Mouse (Mus musculus) limb, embryonic 11.5 days (tissue): ENCODE measurements around the gene Ttc7. TPM values are rescaled to one million over a fixed set of nuclear protein-coding genes. Genes with fewer than 3 reads are reported as not detected.

Experiments used
- ATAC-seq: fragments of 200-750 bp; cut with Nextera tagmentation; 2 replicates; pipeline ENCODE4 v1.8.0; 2017; ENCODE audit warnings: low read depth; ENCODE audit not compliant: insufficient number of reproducible peaks, low FRiP score, low TSS enrichment
- DNase-seq: peaks from one replicate; pipeline ENCODE4 v3.0.0-alpha.2; 2015; ENCODE audit warnings: low spot score
- H3K27ac ChIP-seq: fragments of 300-500 bp; sonication (generic); replicated peaks from 2 replicates; pipeline ENCODE4 v1.5.1; 2014; ENCODE audit warnings: low read depth, mild to moderate bottlenecking, low read length
- H3K27me3 ChIP-seq: fragments of 300-500 bp; sonication (generic); 2 replicates; pipeline ENCODE4 v1.6.1; 2014; ENCODE audit warnings: mild to moderate bottlenecking, low read length, mixed read lengths; ENCODE audit not compliant: control insufficient read depth, insufficient read depth
- H3K36me3 ChIP-seq: fragments of 300-500 bp; sonication (generic); 2 replicates; pipeline ENCODE4 v1.6.1; 2014; ENCODE audit warnings: mild to moderate bottlenecking, low read length, moderate library complexity, mixed read lengths; ENCODE audit not compliant: control insufficient read depth, insufficient read depth
- H3K4me1 ChIP-seq: fragments of 300-500 bp; sonication (generic); 2 replicates; pipeline ENCODE4 v1.6.1; 2014; ENCODE audit warnings: low read length, mixed read lengths; ENCODE audit not compliant: control insufficient read depth, insufficient read depth
- H3K4me2 ChIP-seq: fragments of 300-500 bp; sonication (generic); 2 replicates; pipeline ENCODE4 v1.6.1; 2014; ENCODE audit warnings: low read depth, mild to moderate bottlenecking, moderate library complexity; ENCODE audit not compliant: severe bottlenecking
- H3K4me3 ChIP-seq: fragments of 300-500 bp; sonication (generic); 2 replicates; pipeline ENCODE4 v1.5.1; 2014; ENCODE audit warnings: low read depth, low read length
- H3K9ac ChIP-seq: fragments of 300-500 bp; sonication (generic); 2 replicates; pipeline ENCODE4 v1.6.1; 2014; ENCODE audit warnings: mild to moderate bottlenecking, low read length
- H3K9me3 ChIP-seq: fragments of 300-500 bp; sonication (generic); 2 replicates; pipeline ENCODE4 v1.6.1; 2016; ENCODE audit warnings: low read length; ENCODE audit not compliant: control insufficient read depth
- WGBS: fragments of 180-500 bp; shearing (Covaris S2); extraction: QIAGEN DNeasy Blood & Tissue Kit; methylation state at CpG from one replicate; pipeline ENCODE4 v1.1.7; 2014; 5-methylcytosine and 5-hydroxymethylcytosine counted together
- polyA plus RNA-seq: library from polyadenylated mRNA; unstranded; fragments of >200 nt; fragmentation: Nextera tagmentation; extraction: Ambion mirVana; gene quantifications from 2 replicates; pipeline ENCODE4 v1.2.1, GENCODE M21; 2014

Ttc7 gene
- polyA plus RNA-seq, 1 experiment from 2014 or later, result 1.8 TPM

DNA sequence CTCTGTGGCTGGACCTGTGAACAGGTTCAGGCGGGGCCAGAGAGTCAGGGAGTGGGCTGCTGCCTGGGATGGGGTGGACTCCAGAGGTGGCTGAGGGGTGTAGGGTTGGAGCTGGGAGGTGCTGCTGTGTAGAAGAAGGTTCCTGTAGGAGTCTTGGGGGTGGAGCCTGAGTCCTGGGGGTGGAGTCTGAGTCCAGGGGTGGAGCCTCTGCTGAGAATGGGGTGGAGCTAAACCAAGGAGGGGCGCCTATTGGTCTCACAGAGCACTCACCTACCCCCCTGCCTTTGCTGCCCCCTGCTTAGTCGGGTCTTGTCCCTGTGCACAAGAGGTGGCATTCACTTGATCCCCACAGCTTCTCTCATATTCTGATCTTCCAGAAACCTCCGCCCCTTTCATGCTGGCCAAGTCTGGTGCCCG is 31.9 kb downstream of the Ttc7 start:
- no peak for DNase-seq
- peak; percentile 19; the same call in 1 of the 2 replicates for ATAC-seq
- H3K4me1 ChIP-seq, result peaks cover 8% of the 10 kb centered on the region
- no peak overlapping the region for H3K4me3 ChIP-seq
- no peaks in the 10 kb centered on the region for H3K27me3 ChIP-seq
- no peak overlapping the region for H3K4me2 ChIP-seq
- H3K9me3 ChIP-seq, result no peaks in the 10 kb centered on the region
- 59% methylated on average over 3 of the region's 5 CpGs for WGBS
- no peak overlapping the region for H3K9ac ChIP-seq
- no peak overlapping the region for H3K27ac ChIP-seq
- H3K36me3 ChIP-seq, result no peaks in the 10 kb centered on the region

- DNase-seq, result peak; percentile 96
- Histone ChIP-seq H3K4me1 (peaks cover 8% of the 10 kb centered on the region), H3K9ac (no peak overlapping the region), H3K9me3 (no peaks in the 10 kb centered on the region), H3K4me3 (no peak overlapping the region), H3K36me3 (no peaks in the 10 kb centered on the region), H3K27ac (no peak overlapping the region), H3K27me3 (no peaks in the 10 kb centered on the region), H3K4me2 (no peak overlapping the region)
- peak; percentile 32; the same call in 1 of the 2 replicates for ATAC-seq
- WGBS, result 14% methylated on average over 9 of the region's 9 CpGs
These were observed 32.4 kb downstream of the Ttc7 start for GRCm38 (mm10) chr17:87315021-87315531.

DNA sequence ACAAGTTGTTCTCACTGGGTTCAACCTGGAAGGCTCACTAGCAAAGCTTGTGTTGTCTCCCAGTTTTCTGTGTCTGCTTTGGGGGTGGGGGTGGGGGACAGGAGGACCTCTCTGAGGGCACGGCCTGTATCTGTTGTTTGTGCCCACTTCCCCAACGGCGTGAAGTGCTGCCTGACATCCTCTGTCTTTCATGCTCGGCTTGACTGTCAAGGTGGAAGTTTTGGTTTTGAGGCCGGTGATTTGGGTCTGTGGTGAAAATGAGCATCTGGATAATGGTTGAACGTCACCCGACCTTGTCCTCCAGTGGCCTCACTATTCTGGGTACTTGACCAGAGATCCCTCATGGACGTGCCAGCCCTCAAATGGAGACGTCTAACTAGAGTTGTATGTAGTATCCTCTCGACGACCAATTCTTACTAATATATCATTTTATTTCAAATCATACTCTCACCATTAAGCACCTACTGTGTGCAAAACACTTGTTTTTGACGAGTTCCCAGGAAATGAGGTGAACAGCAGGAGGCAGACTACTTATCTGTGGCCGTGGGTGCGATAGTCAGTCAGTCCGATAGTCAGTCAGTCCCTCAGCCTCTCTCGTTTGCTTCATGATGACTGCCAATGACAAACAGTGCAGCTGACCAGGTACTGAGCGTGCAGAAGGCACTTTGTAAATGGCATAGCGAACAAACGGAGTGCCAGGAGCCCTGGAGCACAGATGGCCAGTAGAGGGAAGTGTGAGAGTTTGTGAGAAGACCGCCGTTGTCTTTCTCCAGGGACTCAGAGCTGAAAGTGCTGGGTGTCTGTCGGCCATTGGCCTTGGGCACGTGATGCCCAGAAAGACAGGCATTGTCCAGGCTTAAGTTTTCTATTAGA is 33.4 kb downstream of the Ttc7 start:
- Histone ChIP-seq H3K27ac (no peak overlapping the region), H3K9me3 (no peaks in the 10 kb centered on the region), H3K9ac (no peak overlapping the region), H3K4me1 (peaks cover 8% of the 10 kb centered on the region), H3K4me3 (no peak overlapping the region), H3K4me2 (no peak overlapping the region), H3K36me3 (no peaks in the 10 kb centered on the region), H3K27me3 (no peaks in the 10 kb centered on the region)
- 80% methylated on average over 23 of the region's 23 CpGs for WGBS
- ATAC-seq (no peak), DNase-seq (no peak)

DNA sequence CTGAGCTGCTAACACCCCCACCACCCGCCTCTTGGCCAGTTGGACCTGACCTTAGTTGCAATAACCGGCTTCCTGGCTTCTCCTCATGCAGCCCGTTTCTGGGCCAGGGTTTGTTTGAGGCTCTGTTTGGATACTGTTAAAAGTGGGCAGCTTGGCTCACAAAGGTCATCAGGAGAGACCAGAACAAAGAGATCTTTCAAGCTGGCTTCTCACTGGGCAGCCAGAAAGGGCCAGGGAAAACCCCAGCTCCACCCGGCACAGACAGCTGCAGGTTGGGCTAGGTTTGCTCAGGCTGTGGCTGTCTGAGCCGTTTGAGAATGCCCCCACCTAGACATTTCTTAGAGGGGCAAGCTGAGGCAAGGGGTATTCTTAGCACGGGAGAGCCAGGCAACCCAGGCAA is 34.6 kb downstream of the Ttc7 start:
- 49% methylated on average over 6 of the region's 6 CpGs for WGBS
- Histone ChIP-seq H3K9ac (no peak overlapping the region), H3K27me3 (no peaks in the 10 kb centered on the region), H3K4me1 (peaks cover 8% of the 10 kb centered on the region), H3K27ac (no peak overlapping the region), H3K9me3 (0 out of 2 replicates have a peak, but pooled peaks cover 4% of the 10 kb centered on the region), H3K36me3 (no peaks in the 10 kb centered on the region), H3K4me2 (no peak overlapping the region), H3K4me3 (no peak overlapping the region)
- ATAC-seq, result no peak
- peak; percentile 27 for DNase-seq

DNA sequence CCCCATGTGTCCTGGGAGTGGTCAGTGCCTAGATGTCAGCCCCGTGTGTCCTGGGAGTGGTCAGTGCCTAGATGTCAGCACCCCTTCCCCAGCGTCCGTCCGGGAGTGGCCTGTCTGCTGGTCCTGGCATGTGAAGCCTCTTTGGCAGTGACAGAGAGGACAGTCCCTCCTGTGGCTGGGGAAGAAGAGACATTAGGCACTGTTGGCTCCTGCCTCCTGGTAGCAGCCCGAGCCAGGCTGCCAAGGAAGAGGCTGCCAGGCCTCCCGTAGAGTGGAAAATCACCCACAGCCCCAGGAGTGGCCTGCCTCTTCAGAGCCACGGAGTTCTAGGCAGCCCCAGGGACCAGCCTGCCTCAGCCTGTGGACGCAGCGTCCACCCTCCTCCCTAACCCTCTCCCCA is 35.3 kb downstream of the Ttc7 start:
- DNase-seq (no peak), ATAC-seq (no peak)
- Histone ChIP-seq H3K4me2 (no peak overlapping the region), H3K27me3 (no peaks in the 10 kb centered on the region), H3K9me3 (0 out of 2 replicates have a peak, but pooled peaks cover 4% of the 10 kb centered on the region), H3K27ac (no peak overlapping the region), H3K4me3 (no peak overlapping the region), H3K4me1 (peaks cover 8% of the 10 kb centered on the region), H3K9ac (no peak overlapping the region), H3K36me3 (no peaks in the 10 kb centered on the region)
- WGBS, result 70% methylated on average over 9 of the region's 9 CpGs

DNA sequence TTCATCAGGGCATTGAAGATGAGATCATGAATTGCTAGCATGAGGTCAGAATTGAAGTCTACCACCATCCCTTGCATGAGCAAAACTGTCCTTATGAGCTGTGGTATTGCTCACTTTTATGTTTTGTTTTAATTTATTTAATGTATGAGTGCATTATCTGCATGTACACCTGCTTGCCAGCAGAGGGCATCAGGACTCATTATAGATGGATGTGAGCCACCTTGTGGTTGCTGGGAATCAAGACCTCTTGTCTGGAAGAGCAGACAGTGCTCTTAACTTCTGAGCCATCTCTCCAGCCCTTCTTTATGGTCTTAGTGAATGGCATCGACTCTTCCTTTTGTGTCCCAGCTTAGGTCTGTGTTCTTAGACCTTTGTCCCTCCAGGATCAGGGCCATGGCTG is 39.0 kb downstream of the Ttc7 start:
- Histone ChIP-seq H3K4me3 (no peak overlapping the region), H3K27me3 (no peaks in the 10 kb centered on the region), H3K4me2 (no peak overlapping the region), H3K27ac (no peak overlapping the region), H3K9ac (no peak overlapping the region), H3K36me3 (no peaks in the 10 kb centered on the region), H3K9me3 (0 out of 2 replicates have a peak, but pooled peaks cover 4% of the 10 kb centered on the region), H3K4me1 (no peaks in the 10 kb centered on the region; the same call in 1 of the 2 replicates)
- 90% methylated on average over 1 of the region's 1 CpGs for WGBS
- no peak for ATAC-seq
- no peak for DNase-seq

DNA sequence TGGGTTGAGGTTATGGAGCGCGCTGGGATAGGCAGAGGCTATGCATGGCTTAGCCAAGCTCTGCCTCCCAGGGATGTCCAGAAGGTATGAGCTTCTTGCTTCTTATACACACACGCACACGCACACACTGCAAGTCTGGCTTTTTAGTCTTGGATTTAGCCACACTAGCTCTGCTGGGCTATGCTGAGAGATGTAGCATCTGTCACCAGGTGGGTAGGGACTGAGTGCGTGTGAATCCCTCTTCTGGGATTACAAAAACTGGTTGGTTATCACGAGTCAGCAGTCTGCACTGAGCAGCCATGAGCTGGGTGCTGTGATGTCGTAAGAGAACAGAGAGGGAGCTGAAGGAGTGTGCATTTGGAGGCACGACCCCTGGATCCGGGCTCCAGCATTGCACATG is 40.5 kb downstream of the Ttc7 start:
- no peak for DNase-seq
- no peaks in the 10 kb centered on the region for H3K36me3 ChIP-seq
- H3K27ac ChIP-seq, result no peak overlapping the region
- no peaks in the 10 kb centered on the region for H3K27me3 ChIP-seq
- H3K9ac ChIP-seq, result no peak overlapping the region
- H3K4me1 ChIP-seq, result peaks cover 4% of the 10 kb centered on the region; the same call in 1 of the 2 replicates
- H3K9me3 ChIP-seq, result 0 out of 2 replicates have a peak, but pooled peaks cover 4% of the 10 kb centered on the region
- WGBS, result 90% methylated on average over 9 of the region's 9 CpGs
- no peak overlapping the region for H3K4me3 ChIP-seq
- no peak overlapping the region for H3K4me2 ChIP-seq
- ATAC-seq, result no peak

- Histone ChIP-seq H3K27ac (no peak overlapping the region), H3K9me3 (0 out of 2 replicates have a peak, but pooled peaks cover 4% of the 10 kb centered on the region), H3K27me3 (no peaks in the 10 kb centered on the region), H3K4me1 (peaks cover 6% of the 10 kb centered on the region), H3K4me2 (no peak overlapping the region), H3K36me3 (no peaks in the 10 kb centered on the region), H3K4me3 (no peak overlapping the region), H3K9ac (no peak overlapping the region)
- 82% methylated on average over 15 of the region's 15 CpGs for whole genome bisulfite sequencing
- ATAC-seq (no peak), DNase-seq (no peak)
These were observed 42.8 kb downstream of the Ttc7 start for GRCm38 (mm10) chr17:87325501-87325900.
